Mouse (Mus musculus): Measurements from ENCODE around the gene Snrnp35.
A peak's percentile ranks its signal among the peaks of the same experiment; 100 is the strongest.

The Snrnp35 gene

DNA sequence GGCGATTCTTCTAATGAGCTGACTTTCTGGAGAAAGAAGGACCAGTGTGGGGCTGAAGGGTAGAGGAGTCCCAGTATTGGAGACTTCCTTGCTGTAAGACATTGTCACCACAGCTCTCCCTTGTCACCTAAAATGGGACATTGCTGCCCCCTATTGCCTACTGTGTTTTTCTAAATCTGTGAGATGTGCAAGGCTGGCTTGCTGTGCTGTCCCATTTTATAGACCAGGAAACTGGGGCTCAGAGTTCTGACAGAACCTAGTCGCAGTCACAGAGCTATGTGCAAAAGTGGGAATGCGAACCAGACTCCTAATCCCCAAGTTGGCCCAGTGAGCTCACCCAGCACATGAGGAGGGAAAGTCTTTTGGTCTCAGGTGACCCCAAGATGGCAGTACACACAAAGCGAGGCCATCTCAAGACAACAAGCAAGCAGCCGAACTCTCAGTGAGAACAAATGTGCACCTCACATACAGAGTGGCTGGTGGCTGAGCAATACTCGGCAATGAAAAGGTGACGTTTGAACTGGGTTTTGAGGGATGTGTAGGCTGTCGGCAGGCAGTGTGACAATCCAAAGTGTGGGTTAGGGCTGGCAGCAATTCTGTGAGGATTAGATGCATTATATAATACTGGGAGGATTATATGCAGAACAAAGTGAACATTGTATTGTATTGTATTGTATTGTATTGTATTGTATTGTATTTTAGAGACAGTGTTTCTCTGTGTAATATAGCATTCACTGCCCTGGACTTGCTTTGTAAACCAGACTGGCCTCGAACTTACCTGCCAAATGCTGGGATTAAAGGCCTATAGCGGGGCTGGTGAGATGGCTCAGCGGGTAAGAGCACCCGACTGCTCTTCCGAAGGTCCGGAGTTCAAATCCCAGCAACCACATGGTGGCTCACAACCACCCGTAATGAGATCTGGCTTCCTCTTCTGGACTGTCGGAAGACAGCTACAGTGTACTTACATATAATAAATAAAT, 56.2 kb downstream of the Snrnp35 start:
- DNase-seq (ENCODE audit: low spot score in 2 of 2), result peak; percentile 26 to 42

- no peak for DNase-seq (ENCODE audit: low spot score in 2 of 2)
Measured at GRCm38 (mm10) chr5:124539905-124540304, 57.0 kb downstream of the Snrnp35 start.

DNA sequence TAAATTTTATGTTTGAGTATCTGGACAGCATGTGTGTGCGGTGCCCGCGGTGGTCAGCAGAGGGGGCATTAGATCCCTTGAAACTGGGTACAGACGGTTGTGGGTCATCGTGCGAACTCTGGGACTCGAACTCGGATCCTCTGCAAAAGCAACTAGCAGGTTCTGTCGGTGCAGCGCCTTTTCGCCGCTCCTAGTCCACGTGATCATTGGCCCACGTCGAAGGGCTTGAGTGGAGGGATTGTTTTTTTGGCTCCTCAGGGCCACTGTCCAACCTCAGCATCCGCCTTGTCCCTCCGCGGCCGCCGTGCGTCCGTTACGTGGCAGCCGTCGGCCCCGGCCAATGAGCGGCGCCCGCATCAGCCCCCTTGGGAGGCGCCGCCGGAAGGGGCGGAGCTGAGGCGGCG, 57.5 kb downstream of the Snrnp35 start, which contains the start of gene Tmed2:
Gene Tmed2, plus strand, starts transcription at position 313 of the 404 bp plus-strand sequence.
- peak; percentile 94 to 96 for DNase-seq (ENCODE audit: low spot score in 2 of 2)

All from urinary bladder, postnatal 36 days (tissue).